Mouse (Mus musculus) cerebellum, postnatal 4 days (tissue): ENCODE measurements around the gene Gm42878.
"Not testable (repeated sequence)": the region's sequence is repeated elsewhere in the genome, so short reads cannot be mapped to it uniquely, and the experiment has no call there.

Source experiments
- DNase-seq, 2 experiments: peaks; one replicate each; pipeline ENCODE4 v3.0.0; 2022; ENCODE audit warnings: low spot score in 2 of 2, mixed read lengths in 1 of 2

Gene Gm42878

GRCm38 (mm10) chr5:121564468-121564895 is 19.2 kb upstream of the Gm42878 start:
- peak; percentile 75 to 88 for DNase-seq

- DNase-seq: no peak
Measured at GRCm38 (mm10) chr5:121562436-121562835, 17.2 kb upstream of the Gm42878 start.

- DNase-seq: no peak
Measured at GRCm38 (mm10) chr5:121549196-121549595, 3.9 kb upstream of the Gm42878 start.

GRCm38 (mm10) chr5:121547084-121547483 is 1.8 kb upstream of the Gm42878 start:
- DNase-seq: no peak

GRCm38 (mm10) chr5:121546530-121546895 is 1.2 kb upstream of the Gm42878 start:
- peak in 1 of 2 experiments; percentile 46 for DNase-seq

GRCm38 (mm10) chr5:121545793-121546529 is 679 bp upstream of the Gm42878 start, which contains the start of gene Mapkapk5:
Gene Mapkapk5, minus strand, starts transcription at chr5:121545905.
- DNase-seq: peak; percentile 95 to 97

- DNase-seq: no peak
Measured at GRCm38 (mm10) chr5:121543370-121543769, 1.9 kb downstream of the Gm42878 start.

- no peak for DNase-seq
Measured at GRCm38 (mm10) chr5:121541235-121541634, 4.0 kb downstream of the Gm42878 start.

GRCm38 (mm10) chr5:121540066-121540465 is 5.2 kb downstream of the Gm42878 start:
- DNase-seq: no peak

- DNase-seq: no peak
Measured at GRCm38 (mm10) chr5:121537588-121537987, 7.7 kb downstream of the Gm42878 start.

- DNase-seq: no peak
Measured at GRCm38 (mm10) chr5:121536921-121537555, 8.2 kb downstream of the Gm42878 start.

GRCm38 (mm10) chr5:121535116-121535515 is 10.2 kb downstream of the Gm42878 start:
- DNase-seq: no peak

GRCm38 (mm10) chr5:121534521-121534920 is 10.8 kb downstream of the Gm42878 start:
- DNase-seq: peak in 1 of 2 experiments; percentile 21

GRCm38 (mm10) chr5:121526961-121527360 is 18.3 kb downstream of the Gm42878 start:
- DNase-seq: no peak

- DNase-seq: no peak
Measured at GRCm38 (mm10) chr5:121526526-121526925, 18.8 kb downstream of the Gm42878 start.

GRCm38 (mm10) chr5:121525774-121526450 is 19.4 kb downstream of the Gm42878 start:
- no peak for DNase-seq

GRCm38 (mm10) chr5:121519758-121520157 is 25.5 kb downstream of the Gm42878 start:
- DNase-seq: not testable (repeated sequence)

GRCm38 (mm10) chr5:121518983-121519382 is 26.3 kb downstream of the Gm42878 start:
- DNase-seq: no peak

GRCm38 (mm10) chr5:121510009-121510408 is 35.3 kb downstream of the Gm42878 start:
- DNase-seq: no peak

- DNase-seq: no peak
Measured at GRCm38 (mm10) chr5:121506846-121507245, 38.4 kb downstream of the Gm42878 start.

GRCm38 (mm10) chr5:121503231-121503630 is 42.1 kb downstream of the Gm42878 start, which contains the start of gene Adam1b:
Gene Adam1b, minus strand, starts transcription at chr5:121503435.
- DNase-seq: no peak

GRCm38 (mm10) chr5:121501424-121501996 is 43.8 kb downstream of the Gm42878 start:
- DNase-seq: not testable (repeated sequence)
